Mouse (Mus musculus): ENCODE measurements around the gene Cops6.

GRCm38 (mm10) chr5:138163610-138164009, 2.7 kb downstream of the Cops6 start:
- no peak for TF ChIP-seq FLI1 (IDR thresholded peaks at IDR 0.05; ENCODE audit: low read length)
- TF ChIP-seq GATA1 (IDR thresholded peaks at IDR 0.05; ENCODE audit: borderline replicate concordance, low read length), result no peak
